Mouse (Mus musculus) heart, embryonic 10.5 days (tissue): ENCODE measurements at regions not wholly inside any gene's neighbourhood (a gene's known extent, or its start where the extent isn't known, plus 50 kb on each side); places are given as distances from the start of the nearest gene placed in this dataset.

ENCODE experiments used
- DNase-seq: peaks from one replicate; pipeline ENCODE4 v3.0.0-alpha.2; 2017; ENCODE audit warnings: low spot score
- H3K27ac ChIP-seq: fragments of 300-500 bp; sonication (generic); 2 replicates; pipeline ENCODE4 v1.5.1; 2016; ENCODE audit warnings: mild to moderate bottlenecking
- H3K27me3 ChIP-seq: fragments of 300-500 bp; sonication (generic); 2 replicates; pipeline ENCODE4 v1.6.1; 2016; ENCODE audit warnings: mild to moderate bottlenecking; ENCODE audit not compliant: poor library complexity, insufficient read depth, severe bottlenecking
- H3K36me3 ChIP-seq: fragments of 300-500 bp; sonication (generic); 2 replicates; pipeline ENCODE4 v1.6.1; 2016; ENCODE audit warnings: mild to moderate bottlenecking, moderate library complexity
- H3K4me1 ChIP-seq: fragments of 300-500 bp; sonication (generic); 2 replicates; pipeline ENCODE4 v1.6.1; 2016; ENCODE audit warnings: mild to moderate bottlenecking
- H3K4me3 ChIP-seq: fragments of 300-500 bp; sonication (generic); 2 replicates; pipeline ENCODE4 v1.5.1; 2016; ENCODE audit warnings: mild to moderate bottlenecking, moderate library complexity
- H3K9me3 ChIP-seq: fragments of 300-500 bp; sonication (generic); 2 replicates; pipeline ENCODE4 v1.6.1; 2016; ENCODE audit warnings: mild to moderate bottlenecking, moderate library complexity
- WGBS: fragments of 180-500 bp; shearing (Covaris S2); methylation state at CpG from one replicate; pipeline ENCODE4 v1.1.7; 2016; 5-methylcytosine and 5-hydroxymethylcytosine counted together

GRCm38 (mm10) chr13:71157656-71158299, 316.2 kb upstream of the Adamts16 start:
- DNase-seq: no peak
- H3K4me3 ChIP-seq: no peak overlapping the region
- 64% methylated on average over 14 of the region's 14 CpGs for WGBS
- no peaks in the 10 kb centered on the region for H3K27me3 ChIP-seq
- no peaks in the 10 kb centered on the region for H3K9me3 ChIP-seq
- no peaks in the 10 kb centered on the region for H3K36me3 ChIP-seq
- H3K27ac ChIP-seq: 0 out of 2 replicates have a peak overlapping the region, but pooled peaks have one; percentile 32
- H3K4me1 ChIP-seq: no peaks in the 10 kb centered on the region

DNA sequence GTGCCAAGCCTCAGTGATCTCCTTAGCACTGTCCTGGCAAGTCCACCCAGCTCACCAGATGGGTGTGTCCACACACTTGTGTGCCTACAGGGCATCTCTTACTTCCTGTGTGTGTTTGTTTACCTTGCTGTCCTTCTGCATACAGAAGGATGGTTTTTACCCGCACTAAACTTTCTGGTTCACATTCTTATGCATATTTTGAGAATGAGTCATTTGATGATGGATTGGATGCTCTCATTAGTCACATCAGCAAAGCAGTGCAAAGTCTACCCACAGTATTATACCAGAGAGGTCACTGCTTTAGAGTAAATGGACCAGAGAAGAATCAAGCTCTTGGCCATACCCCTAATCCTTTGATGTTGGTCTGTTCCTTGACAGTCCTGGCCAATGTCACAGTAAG, 308.5 kb upstream of the Adamts16 start:
- H3K36me3 ChIP-seq: no peaks in the 10 kb centered on the region
- H3K27me3 ChIP-seq: 0 out of 2 replicates have a peak, but pooled peaks cover 5% of the 10 kb centered on the region
- H3K4me3 ChIP-seq: no peak overlapping the region
- H3K27ac ChIP-seq: no peak overlapping the region
- H3K9me3 ChIP-seq: no peaks in the 10 kb centered on the region
- DNase-seq: no peak
- H3K4me1 ChIP-seq: no peaks in the 10 kb centered on the region
- WGBS: 46% methylated on average over 1 of the region's 1 CpGs

DNA sequence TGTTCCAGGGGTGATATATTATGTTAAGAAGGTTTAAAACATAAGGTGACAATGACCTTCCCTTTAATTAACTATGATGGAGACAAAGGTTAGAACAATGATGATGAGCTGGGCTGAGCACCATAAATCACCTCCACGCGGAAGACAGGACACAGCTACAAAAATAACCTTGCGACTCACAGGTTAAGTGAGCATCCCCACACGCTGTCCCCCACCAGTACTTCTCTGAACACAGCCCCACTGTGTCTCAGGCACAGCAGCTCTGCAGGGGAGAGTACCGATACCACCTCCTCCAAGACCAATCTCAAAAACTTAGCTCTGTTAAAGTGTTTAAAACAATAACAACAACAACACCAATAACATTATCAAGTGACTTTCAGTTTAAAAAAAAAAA, 307.7 kb upstream of the Adamts16 start:
- no peak overlapping the region for H3K27ac ChIP-seq
- no peaks in the 10 kb centered on the region for H3K36me3 ChIP-seq
- H3K9me3 ChIP-seq: no peaks in the 10 kb centered on the region
- 0 out of 2 replicates have a peak, but pooled peaks cover 5% of the 10 kb centered on the region for H3K27me3 ChIP-seq
- H3K4me3 ChIP-seq: no peak overlapping the region
- no peak for DNase-seq
- no peaks in the 10 kb centered on the region for H3K4me1 ChIP-seq
- WGBS: 55% methylated on average over 5 of the region's 5 CpGs

GRCm38 (mm10) chr13:71148491-71149302, 307.1 kb upstream of the Adamts16 start:
- H3K4me1 ChIP-seq: no peaks in the 10 kb centered on the region
- H3K36me3 ChIP-seq: no peaks in the 10 kb centered on the region
- 37% methylated on average over 8 of the region's 8 CpGs for WGBS
- no peak for DNase-seq
- 0 out of 2 replicates have a peak, but pooled peaks cover 5% of the 10 kb centered on the region for H3K27me3 ChIP-seq
- no peak overlapping the region for H3K27ac ChIP-seq
- no peak overlapping the region for H3K4me3 ChIP-seq
- H3K9me3 ChIP-seq: no peaks in the 10 kb centered on the region

DNA sequence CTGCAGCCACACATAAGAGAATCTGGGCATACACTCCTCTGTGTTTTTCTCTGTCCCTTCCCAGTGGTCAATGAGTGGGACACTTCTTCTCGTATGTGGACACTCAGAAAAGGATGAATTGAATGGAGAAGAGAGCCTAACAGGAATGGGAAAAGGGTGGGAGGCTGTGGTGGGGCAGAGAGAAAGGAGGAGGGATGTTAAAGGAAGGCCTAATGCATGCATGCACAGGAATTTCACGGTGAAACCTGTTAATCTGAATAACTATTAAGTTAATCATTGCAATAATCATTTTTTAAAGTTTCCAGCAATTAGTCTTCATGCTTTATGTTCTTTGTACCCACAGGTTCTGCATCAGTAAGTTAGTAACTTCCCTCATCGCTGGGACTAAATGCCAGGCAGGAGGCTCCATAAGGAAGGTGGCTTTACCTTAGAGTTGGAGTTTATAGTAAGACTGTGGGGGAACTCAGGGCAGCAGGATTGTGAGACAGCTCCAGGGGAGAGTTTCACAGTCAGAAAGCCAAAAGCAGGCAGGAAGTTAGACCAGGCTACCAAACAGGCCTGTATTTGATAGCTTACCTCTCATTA, 305.3 kb upstream of the Adamts16 start:
- no peak overlapping the region for H3K4me3 ChIP-seq
- WGBS: 82% methylated on average over 3 of the region's 3 CpGs
- no peak for DNase-seq
- no peak overlapping the region for H3K27ac ChIP-seq
- 0 out of 2 replicates have a peak, but pooled peaks cover 5% of the 10 kb centered on the region for H3K27me3 ChIP-seq
- no peaks in the 10 kb centered on the region for H3K9me3 ChIP-seq
- no peaks in the 10 kb centered on the region for H3K4me1 ChIP-seq
- no peaks in the 10 kb centered on the region for H3K36me3 ChIP-seq

GRCm38 (mm10) chr13:71138745-71139312, 297.2 kb upstream of the Adamts16 start:
- H3K4me3 ChIP-seq: no peak overlapping the region
- 78% methylated on average over 11 of the region's 11 CpGs for WGBS
- H3K9me3 ChIP-seq: no peaks in the 10 kb centered on the region
- H3K27me3 ChIP-seq: no peaks in the 10 kb centered on the region
- H3K36me3 ChIP-seq: no peaks in the 10 kb centered on the region
- H3K4me1 ChIP-seq: no peaks in the 10 kb centered on the region
- DNase-seq: no peak
- no peak overlapping the region for H3K27ac ChIP-seq

GRCm38 (mm10) chr13:71135940-71136632, 294.5 kb upstream of the Adamts16 start:
- Histone ChIP-seq H3K27me3 (no peaks in the 10 kb centered on the region), H3K4me1 (no peaks in the 10 kb centered on the region), H3K9me3 (no peaks in the 10 kb centered on the region), H3K27ac (no peak overlapping the region), H3K4me3 (no peak overlapping the region), H3K36me3 (no peaks in the 10 kb centered on the region)
- WGBS: 68% methylated on average over 5 of the region's 5 CpGs
- DNase-seq: no peak

- no peak overlapping the region for H3K27ac ChIP-seq
- 6% methylated on average over 1 of the region's 1 CpGs for WGBS
- H3K27me3 ChIP-seq: no peaks in the 10 kb centered on the region
- no peaks in the 10 kb centered on the region for H3K4me1 ChIP-seq
- H3K4me3 ChIP-seq: no peak overlapping the region
- no peaks in the 10 kb centered on the region for H3K9me3 ChIP-seq
- peak; percentile 85 for DNase-seq
- H3K36me3 ChIP-seq: no peaks in the 10 kb centered on the region
Observed at GRCm38 (mm10) chr13:71121484-71121883, 279.9 kb upstream of the Adamts16 start.

GRCm38 (mm10) chr13:71108175-71108574, 266.6 kb upstream of the Adamts16 start:
- DNase-seq: no peak
- Histone ChIP-seq H3K4me1 (no peaks in the 10 kb centered on the region), H3K9me3 (no peaks in the 10 kb centered on the region), H3K27ac (no peak overlapping the region), H3K4me3 (no peak overlapping the region), H3K36me3 (no peaks in the 10 kb centered on the region), H3K27me3 (peaks cover 16% of the 10 kb centered on the region)
- WGBS: 89% methylated on average over 8 of the region's 8 CpGs

DNA sequence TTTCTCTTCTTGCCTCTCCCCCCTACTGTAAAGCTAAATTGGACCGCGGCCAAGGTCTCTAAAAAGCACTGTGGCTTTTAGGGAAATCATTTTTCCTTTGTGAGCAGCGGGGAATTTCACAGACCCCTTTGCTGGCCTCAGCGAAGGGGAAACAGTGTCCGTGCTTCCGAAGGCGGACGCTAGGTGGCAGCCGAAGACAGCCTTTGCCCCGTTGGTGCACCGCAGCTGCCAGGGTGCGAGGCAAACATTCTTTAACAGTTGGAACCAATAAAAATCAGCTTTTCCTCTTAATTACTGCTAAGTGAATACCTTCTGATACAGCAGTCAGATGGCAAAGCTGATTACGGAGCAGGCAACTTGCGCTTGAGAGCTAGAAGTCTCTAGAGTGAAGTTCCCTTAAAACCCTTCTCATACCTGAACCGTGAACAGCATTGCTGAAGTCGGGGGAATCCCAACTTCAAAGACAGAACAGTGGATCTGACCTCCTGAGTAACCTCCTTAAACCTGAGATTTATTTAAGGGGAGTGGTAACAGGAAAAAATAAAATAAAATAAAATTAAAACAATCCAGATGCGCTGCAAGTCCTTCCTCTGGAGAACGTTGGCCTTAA, 263.7 kb upstream of the Adamts16 start:
- peak overlapping the region; percentile 16; the same call in 1 of the 2 replicates for H3K27ac ChIP-seq
- no peaks in the 10 kb centered on the region for H3K9me3 ChIP-seq
- WGBS: 14% methylated on average over 18 of the region's 18 CpGs
- H3K4me1 ChIP-seq: no peaks in the 10 kb centered on the region
- H3K27me3 ChIP-seq: peaks cover 20% of the 10 kb centered on the region
- H3K36me3 ChIP-seq: no peaks in the 10 kb centered on the region
- no peak for DNase-seq
- H3K4me3 ChIP-seq: peak overlapping the region; percentile 48

GRCm38 (mm10) chr13:71104419-71105228, 263.0 kb upstream of the Adamts16 start:
- Histone ChIP-seq H3K4me3 (peak overlapping the region; percentile 48), H3K4me1 (no peaks in the 10 kb centered on the region), H3K27ac (peak overlapping the region; percentile 16; the same call in 1 of the 2 replicates), H3K27me3 (peaks cover 20% of the 10 kb centered on the region), H3K9me3 (no peaks in the 10 kb centered on the region), H3K36me3 (no peaks in the 10 kb centered on the region)
- WGBS: 41% methylated on average over 22 of the region's 22 CpGs
- no peak for DNase-seq
